Mouse (Mus musculus) ES-Bruce4 (cell line): ENCODE data around the gene Cyp4a12a. TPM values are rescaled to one million over a fixed set of nuclear protein-coding genes. Genes with fewer than 3 reads are reported as not detected.

ENCODE experiments used
- polyA plus RNA-seq: library from polyadenylated mRNA; stranded (reverse); fragments of >200 nt; gene quantifications from 2 replicates; pipeline ENCODE4 v1.2.4, GENCODE M21; 2011; ENCODE audit warnings: low read depth; ENCODE audit not compliant: missing spikeins, insufficient read depth, insufficient read length

Gene Cyp4a12a
- polyA plus RNA-seq, 1 experiment, result not detected

Other genes starting within 250 kb of the Cyp4a12a start
- 0.37 and 0.61 TPM in 2 replicates for gene Tal1, start 242.6 kb upstream of the Cyp4a12a start, polyA plus RNA-seq
- 3.4 and 4.7 TPM in 2 replicates for gene Pdzk1ip1, start 210.3 kb upstream of the Cyp4a12a start, polyA plus RNA-seq
- gene Cyp4x1, start 164.8 kb upstream of the Cyp4a12a start, polyA plus RNA-seq, result 0.43 and 0.52 TPM in 2 replicates
- not detected in 2 replicates for gene Cyp4a29, start 57.0 kb upstream of the Cyp4a12a start, polyA plus RNA-seq
- not detected in 2 replicates for gene Cyp4a12b, start 112.6 kb downstream of the Cyp4a12a start, polyA plus RNA-seq
- gene Cyp4a30b, start 153.6 kb downstream of the Cyp4a12a start, polyA plus RNA-seq, result not detected in 2 replicates
- not detected in 2 replicates for gene Cyp4a14, start 197.1 kb downstream of the Cyp4a12a start, polyA plus RNA-seq
- not detected in 2 replicates for gene Cyp4a10, start 219.2 kb downstream of the Cyp4a12a start, polyA plus RNA-seq